Mouse (Mus musculus) lung, adult 2 months (tissue): ENCODE measurements around the gene Lrrc61. TPM values are rescaled to one million over a fixed set of nuclear protein-coding genes. Genes with fewer than 3 reads are reported as not detected.

Experiments
- DNase-seq: peaks from one replicate; pipeline ENCODE4 v3.0.0; 2022
- H3K4me1 ChIP-seq: fragments of 200-500 bp; 2 replicates; pipeline ENCODE4 v1.6.1; 2011; ENCODE audit warnings: low read length; ENCODE audit not compliant: control insufficient read depth, insufficient read depth
- H3K4me3 ChIP-seq: fragments of 200-500 bp; replicated peaks from 2 replicates; pipeline ENCODE3; 2011; ENCODE audit warnings: low read depth, mild to moderate bottlenecking, control low read depth, low read length; ENCODE audit errors: extremely low read depth
- CTCF ChIP-seq: fragments of 200-500 bp; IDR thresholded peaks from 2 replicates; pipeline ENCODE4 v1.5.1; 2011; ENCODE audit warnings: mild to moderate bottlenecking, low read length, control low read depth; ENCODE audit not compliant: insufficient read depth
- POLR2A ChIP-seq: fragments of 200-500 bp; IDR thresholded peaks from 2 replicates; pipeline ENCODE4 v1.6.1; 2011; ENCODE audit warnings: low read depth, mild to moderate bottlenecking, control low read depth, low read length, borderline replicate concordance; ENCODE audit errors: extremely low read depth
- WGBS: fragments of 180-500 bp; shearing (Covaris S2); methylation state at CpG from one replicate; pipeline ENCODE4 v1.1.7; 2018; 5-methylcytosine and 5-hydroxymethylcytosine counted together
- polyA plus RNA-seq: library from polyadenylated mRNA; depleted of rRNA; stranded (reverse); fragments of >200 nt; gene quantifications from 2 replicates; pipeline ENCODE4 v1.2.3, GENCODE M21; 2012

The Lrrc61 gene
- polyA plus RNA-seq, 1 experiment = 16.8 TPM

GRCm38 (mm10) chr6:48546271-48546670 lies 8.3 kb upstream of the Lrrc61 start:
- 32% methylated on average over 1 of the region's 1 CpGs for WGBS

DNA sequence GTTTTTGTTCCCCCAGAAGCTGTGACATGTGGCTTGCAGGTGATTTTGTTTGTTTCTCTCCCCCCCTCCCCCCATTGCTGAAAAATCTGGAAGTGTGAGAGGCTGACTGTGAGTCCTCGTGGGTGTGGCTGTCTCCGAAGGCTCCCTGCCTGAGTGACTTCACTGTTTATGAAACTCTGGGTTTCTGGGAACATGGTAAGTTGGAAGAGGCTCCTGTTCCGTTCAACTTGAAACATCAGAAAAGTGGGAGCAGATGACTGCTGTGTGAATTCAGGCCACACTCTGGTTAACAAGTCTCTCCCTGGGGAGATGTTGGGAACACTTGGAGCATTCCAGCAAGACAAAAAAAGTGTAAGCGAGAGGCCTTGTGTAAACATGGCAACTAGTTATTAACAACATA lies 7.7 kb upstream of the Lrrc61 start:
- Histone ChIP-seq H3K4me3 (no peak overlapping the region), H3K4me1 (peaks cover 2% of the 10 kb centered on the region; the same call in 1 of the 2 replicates)
- 28% methylated on average over 4 of the region's 4 CpGs for whole genome bisulfite sequencing
- TF ChIP-seq POLR2A (no peak), CTCF (no peak)
- no peak for DNase-seq

More at GRCm38 (mm10) chr6:48546271-48546670, 8.3 kb upstream of the Lrrc61 start:
- Histone ChIP-seq H3K4me3 (no peak overlapping the region), H3K4me1 (peaks cover 2% of the 10 kb centered on the region; the same call in 1 of the 2 replicates)
- peak; percentile 37; the same call in 1 of the 2 replicates for TF ChIP-seq CTCF
- no peak for TF ChIP-seq POLR2A
- DNase-seq = no peak

GRCm38 (mm10) chr6:48548314-48548713 lies 6.3 kb upstream of the Lrrc61 start:
- no peak for DNase-seq
- Histone ChIP-seq H3K4me1 (peaks cover 2% of the 10 kb centered on the region; the same call in 1 of the 2 replicates), H3K4me3 (no peak overlapping the region)
- WGBS = 81% methylated on average over 6 of the region's 6 CpGs
- TF ChIP-seq POLR2A (no peak), CTCF (no peak)

DNA sequence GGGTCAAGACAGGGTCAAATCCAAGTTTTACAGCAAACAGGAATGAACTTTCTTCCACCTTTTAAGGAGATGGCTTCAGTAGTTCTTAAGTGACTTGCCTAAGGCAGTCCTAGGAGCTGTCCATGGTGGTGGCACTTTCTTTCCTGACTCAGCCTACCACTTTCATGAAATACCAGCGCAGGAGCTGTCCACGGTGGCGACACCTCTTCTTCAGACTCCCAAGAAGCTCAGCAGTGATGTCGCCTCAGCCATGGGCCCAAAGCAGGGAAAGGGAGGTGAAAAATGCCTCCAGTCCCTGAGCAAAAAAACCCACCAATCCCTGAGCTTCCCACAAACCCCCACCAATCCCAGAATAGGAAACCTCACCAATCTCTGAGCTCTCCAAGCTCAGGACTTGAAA lies 1.7 kb upstream of the Lrrc61 start:
- WGBS = 70% methylated on average over 4 of the region's 4 CpGs
- Histone ChIP-seq H3K4me1 (peaks cover 4% of the 10 kb centered on the region; the same call in 1 of the 2 replicates), H3K4me3 (no peak overlapping the region)
- TF ChIP-seq CTCF (no peak), POLR2A (no peak)
- no peak for DNase-seq

DNA sequence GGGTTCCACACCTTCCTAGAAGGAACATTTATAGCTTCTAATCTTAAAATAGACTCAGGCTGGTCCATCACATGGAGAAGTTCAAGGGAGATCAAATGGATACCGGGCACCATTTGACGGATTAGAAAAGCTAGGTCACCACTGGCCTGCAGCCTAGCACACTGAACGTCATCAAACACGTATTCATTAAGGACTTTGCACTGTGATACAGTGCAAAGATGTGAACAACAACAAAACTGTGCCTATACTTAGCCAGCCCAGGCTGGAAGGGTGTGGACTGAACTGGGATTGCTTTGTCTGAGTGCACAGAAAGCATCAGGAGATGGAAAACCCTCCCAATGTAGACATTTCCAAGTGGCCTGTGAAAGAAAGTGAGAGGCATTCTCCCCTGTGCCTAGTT lies 777 bp upstream of the Lrrc61 start:
- peaks cover 4% of the 10 kb centered on the region; the same call in 1 of the 2 replicates for H3K4me1 ChIP-seq
- no peak overlapping the region for H3K4me3 ChIP-seq
- WGBS = 72% methylated on average over 4 of the region's 4 CpGs
- no peak for DNase-seq
- TF ChIP-seq CTCF (no peak), POLR2A (no peak)

DNA sequence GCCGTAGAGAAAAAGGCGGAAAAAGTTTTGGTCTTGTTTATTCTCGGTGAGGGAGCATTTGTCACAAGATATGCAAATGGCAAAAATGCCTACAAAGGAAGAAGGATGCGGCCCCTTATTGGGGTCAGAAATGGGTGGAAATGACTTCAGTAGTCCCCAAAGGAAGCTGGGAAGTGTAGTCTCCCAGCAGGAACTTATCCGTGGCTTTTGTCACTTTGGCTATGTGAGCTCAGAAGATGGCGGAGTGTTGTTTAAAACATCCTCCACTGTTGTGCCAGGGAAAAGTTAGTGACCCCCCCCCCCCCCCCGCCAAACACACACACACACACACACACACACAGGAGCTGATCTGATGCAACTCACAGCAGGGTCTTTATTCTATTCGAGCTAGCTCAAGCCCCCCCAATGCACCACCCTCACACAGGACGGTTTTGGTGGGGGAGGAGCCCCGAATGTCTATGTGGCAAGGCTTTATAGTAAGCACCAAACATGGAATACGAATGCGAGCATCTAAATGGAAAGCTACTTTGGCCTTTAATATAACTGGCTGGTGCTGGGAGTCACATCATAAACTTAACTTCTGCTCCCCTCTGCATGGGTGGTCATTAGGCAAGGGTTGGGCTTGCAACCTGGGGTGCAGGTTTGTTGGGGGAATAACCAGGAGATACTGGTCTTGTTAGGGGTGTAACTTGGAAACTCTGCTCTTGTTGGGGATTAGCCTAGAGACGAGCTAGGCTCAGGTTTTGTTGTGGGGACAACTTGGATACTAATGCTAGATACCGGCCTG lies 701 bp downstream of the Lrrc61 start:
- no peak for DNase-seq
- Histone ChIP-seq H3K4me1 (peaks cover 4% of the 10 kb centered on the region; the same call in 1 of the 2 replicates), H3K4me3 (peak overlapping the region; percentile 61)
- WGBS = 21% methylated on average over 14 of the region's 14 CpGs
- TF ChIP-seq POLR2A = peak; percentile 34; the same call in 1 of the 2 replicates
- TF ChIP-seq CTCF = no peak

DNA sequence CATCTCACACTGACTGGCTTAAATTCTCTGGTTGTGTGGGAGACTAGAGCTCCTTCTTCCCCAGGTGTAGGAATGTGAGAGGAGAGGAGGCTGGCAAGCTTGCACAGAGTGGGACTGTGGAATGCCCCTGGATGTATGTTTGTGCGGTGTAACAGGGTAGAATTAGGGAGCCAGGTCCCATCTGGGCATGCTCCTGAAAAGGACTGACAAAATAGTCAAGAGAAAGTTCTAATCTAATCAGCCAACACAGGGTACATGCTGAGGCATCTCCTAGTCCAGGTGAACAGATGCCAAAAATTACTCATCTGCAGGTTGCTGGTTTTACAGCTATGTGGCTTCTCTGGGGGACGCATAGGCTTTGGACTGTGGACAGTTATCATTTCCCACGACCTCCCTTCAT lies 1.4 kb downstream of the Lrrc61 start:
- 89% methylated on average over 3 of the region's 3 CpGs for WGBS
- H3K4me3 ChIP-seq = no peak overlapping the region
- DNase-seq = no peak
- H3K4me1 ChIP-seq = peaks cover 4% of the 10 kb centered on the region; the same call in 1 of the 2 replicates
- TF ChIP-seq POLR2A (no peak), CTCF (no peak)

DNA sequence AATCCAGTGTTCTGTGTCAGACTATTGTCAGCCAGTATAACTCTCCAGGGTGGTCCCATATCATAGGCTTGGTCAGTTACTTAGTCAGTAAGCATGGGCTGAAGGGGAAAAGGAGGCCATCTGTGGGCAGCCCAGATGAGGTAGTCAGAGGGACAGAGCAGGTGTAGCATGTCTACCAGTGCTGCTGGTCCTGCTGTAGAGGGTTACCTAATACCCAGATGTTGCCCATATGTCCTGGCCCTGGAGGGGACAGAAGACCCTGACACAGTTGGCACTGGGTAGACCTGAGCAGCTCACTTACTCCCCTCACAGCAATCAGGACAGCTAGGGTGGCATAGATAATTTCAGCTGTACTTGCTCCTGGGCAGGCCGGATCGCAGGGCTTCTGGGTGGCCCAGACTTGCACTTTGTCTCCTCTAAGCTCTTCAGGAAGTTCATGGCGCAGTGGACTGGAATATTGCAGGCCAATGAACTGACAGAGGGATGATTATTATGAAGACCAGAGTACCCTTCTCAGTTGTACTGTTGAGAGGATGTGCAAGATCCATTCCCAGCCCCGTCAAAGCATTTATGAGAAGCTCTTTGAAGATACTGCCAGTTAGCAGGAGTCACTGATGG lies 11.2 kb downstream of the Lrrc61 start:
- peaks cover 2% of the 10 kb centered on the region; the same call in 1 of the 2 replicates for H3K4me1 ChIP-seq
- DNase-seq = no peak
- WGBS = 78% methylated on average over 4 of the region's 4 CpGs
- H3K4me3 ChIP-seq = no peak overlapping the region
- TF ChIP-seq POLR2A (no peak), CTCF (no peak)

- no peak for DNase-seq
- H3K4me1 ChIP-seq = peaks cover 2% of the 10 kb centered on the region; the same call in 1 of the 2 replicates
- 19% methylated on average over 5 of the region's 5 CpGs for WGBS
- H3K4me3 ChIP-seq = no peak overlapping the region
- no peak for TF ChIP-seq CTCF
- no peak for TF ChIP-seq POLR2A
Observed at GRCm38 (mm10) chr6:48566312-48566711, 11.7 kb downstream of the Lrrc61 start.
